Mouse (Mus musculus): ENCODE measurements around the gene Tmem178b. TPM values are rescaled to one million over a fixed set of nuclear protein-coding genes. Genes with fewer than 3 reads are reported as not detected.

Tmem178b gene
- polyA plus RNA-seq, 1 experiment from 2014 or later, result 48.9 TPM

DNA sequence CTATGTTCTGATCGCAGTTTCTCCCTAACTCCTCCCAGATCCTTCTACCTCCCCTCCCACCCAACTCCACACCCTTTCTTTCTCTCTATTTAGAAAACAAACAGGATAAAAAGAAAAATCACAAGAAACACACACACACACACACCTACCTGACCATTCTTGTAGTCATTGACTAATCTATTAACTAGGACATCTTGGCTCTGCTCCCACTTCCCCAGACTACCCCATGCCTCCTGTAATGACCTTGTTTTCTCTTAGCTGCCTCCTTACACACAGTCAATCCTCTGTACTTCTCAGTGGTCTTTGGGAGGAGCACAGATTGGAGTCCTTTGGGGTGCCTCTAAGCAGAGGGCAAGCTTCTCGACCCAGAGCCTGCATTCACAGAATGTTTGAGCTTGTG is 367.6 kb downstream of the Tmem178b start:
- Histone ChIP-seq H3K9ac (replicated peaks; ENCODE audit: low read depth, low read length) (no peak overlapping the region), H3K4me2 (ENCODE audit: low read depth, low read length) (no peak overlapping the region), H3K27ac (ENCODE audit: low read depth, low read length) (no peak overlapping the region), H3K36me3 (ENCODE audit: control insufficient read depth, insufficient read depth, low read length) (no peaks in the 10 kb centered on the region), H3K4me1 (ENCODE audit: control insufficient read depth, insufficient read depth, low read length) (no peaks in the 10 kb centered on the region), H3K9me3 (ENCODE audit: control insufficient read depth, low read length) (no peaks in the 10 kb centered on the region), H3K27me3 (ENCODE audit: control insufficient read depth, insufficient read depth, low read length) (no peaks in the 10 kb centered on the region), H3K4me3 (ENCODE audit: low read depth, low read length) (no peak overlapping the region)
- 79% methylated on average over 2 of the region's 2 CpGs for WGBS
- ATAC-seq (ENCODE audit: low read depth), result no peak

DNA sequence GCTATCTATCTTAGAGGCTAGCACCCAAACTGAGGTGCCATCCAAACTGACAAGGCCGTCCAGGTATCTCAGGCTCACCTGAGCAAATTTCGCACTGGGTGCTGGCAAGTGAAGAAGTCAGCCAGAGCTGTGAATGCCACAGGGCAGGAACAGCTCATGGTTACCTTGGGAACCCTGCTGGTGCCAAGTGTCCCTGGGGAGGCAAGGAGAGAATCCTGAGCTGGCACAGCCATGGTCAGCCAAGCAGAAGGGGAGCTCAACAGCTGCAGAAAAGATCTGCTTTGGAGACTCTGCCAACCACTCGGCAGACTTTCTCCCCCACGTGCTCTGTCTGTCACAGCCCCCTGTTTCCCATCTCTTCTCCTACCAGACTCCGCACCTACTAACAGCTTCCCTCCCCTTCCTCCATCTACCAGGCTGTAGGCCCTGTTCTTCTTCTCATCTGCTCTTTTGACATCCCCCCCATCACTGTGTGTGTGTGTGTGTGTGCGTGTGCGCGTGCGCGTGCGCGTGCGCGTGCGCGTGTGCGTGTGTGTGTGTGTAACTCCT is 374.4 kb downstream of the Tmem178b start:
- Histone ChIP-seq H3K27me3 (ENCODE audit: control insufficient read depth, insufficient read depth, low read length) (no peaks in the 10 kb centered on the region), H3K4me2 (ENCODE audit: low read depth, low read length) (no peak overlapping the region), H3K4me1 (ENCODE audit: control insufficient read depth, insufficient read depth, low read length) (no peaks in the 10 kb centered on the region), H3K9ac (replicated peaks; ENCODE audit: low read depth, low read length) (no peak overlapping the region), H3K9me3 (ENCODE audit: control insufficient read depth, low read length) (no peaks in the 10 kb centered on the region), H3K4me3 (ENCODE audit: low read depth, low read length) (no peak overlapping the region), H3K27ac (ENCODE audit: low read depth, low read length) (no peak overlapping the region), H3K36me3 (ENCODE audit: control insufficient read depth, insufficient read depth, low read length) (no peaks in the 10 kb centered on the region)
- WGBS, result 96% methylated on average over 17 of the region's 17 CpGs
- 0 out of 2 replicates have a peak, but pooled peaks have one; percentile 14 for ATAC-seq (ENCODE audit: low read depth)

DNA sequence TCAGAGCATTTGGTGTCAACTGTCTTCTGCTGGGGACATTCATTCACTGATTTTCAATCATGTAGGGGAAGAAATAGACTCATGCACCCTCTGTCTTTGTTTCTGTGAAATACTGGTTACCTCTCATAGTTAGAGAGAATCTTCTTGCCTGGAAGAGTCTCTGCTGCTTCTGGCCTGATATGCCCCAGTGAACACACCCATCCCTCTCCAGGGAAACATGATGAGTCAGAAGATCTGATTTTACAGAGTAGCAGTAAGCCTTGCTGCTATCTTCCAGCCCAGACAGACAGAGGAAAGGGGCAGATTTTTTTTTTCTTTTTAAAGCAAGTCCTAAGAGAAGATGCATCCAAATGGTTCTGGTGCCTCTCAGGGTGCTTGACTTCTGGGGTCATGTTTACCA is 376.9 kb downstream of the Tmem178b start:
- ATAC-seq (ENCODE audit: low read depth), result no peak
- Histone ChIP-seq H3K9ac (replicated peaks; ENCODE audit: low read depth, low read length) (no peak overlapping the region), H3K4me2 (ENCODE audit: low read depth, low read length) (no peak overlapping the region), H3K4me3 (ENCODE audit: low read depth, low read length) (no peak overlapping the region), H3K27me3 (ENCODE audit: control insufficient read depth, insufficient read depth, low read length) (no peaks in the 10 kb centered on the region), H3K4me1 (ENCODE audit: control insufficient read depth, insufficient read depth, low read length) (no peaks in the 10 kb centered on the region), H3K9me3 (ENCODE audit: control insufficient read depth, low read length) (no peaks in the 10 kb centered on the region), H3K36me3 (ENCODE audit: control insufficient read depth, insufficient read depth, low read length) (no peaks in the 10 kb centered on the region), H3K27ac (ENCODE audit: low read depth, low read length) (no peak overlapping the region)

DNA sequence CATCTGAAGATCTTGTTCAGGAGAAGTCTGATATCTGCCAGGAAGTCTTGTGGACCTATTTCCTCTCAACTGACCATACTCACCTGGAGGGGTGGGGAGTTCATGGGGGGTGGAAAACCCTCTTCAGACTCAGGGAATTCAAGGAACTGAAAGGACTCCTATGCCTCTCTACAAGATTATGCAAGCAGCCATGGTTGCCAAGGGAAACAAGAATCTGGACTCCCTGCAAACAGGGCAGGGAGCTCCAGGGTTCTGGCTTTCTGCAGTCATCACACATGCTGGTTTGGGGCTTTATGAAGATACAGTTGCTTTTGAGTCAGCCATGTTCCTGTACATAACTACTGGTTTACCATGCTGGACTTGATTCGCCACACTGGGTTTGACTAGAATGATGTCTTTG is 390.6 kb downstream of the Tmem178b start:
- H3K4me3 ChIP-seq (ENCODE audit: low read depth, low read length), result no peak overlapping the region
- H3K27ac ChIP-seq (ENCODE audit: low read depth, low read length), result no peak overlapping the region
- no peak overlapping the region for H3K4me2 ChIP-seq (ENCODE audit: low read depth, low read length)
- H3K9ac ChIP-seq (replicated peaks; ENCODE audit: low read depth, low read length), result no peak overlapping the region
- no peaks in the 10 kb centered on the region for H3K4me1 ChIP-seq (ENCODE audit: control insufficient read depth, insufficient read depth, low read length)
- WGBS, result 95% methylated on average over 1 of the region's 1 CpGs
- no peaks in the 10 kb centered on the region for H3K9me3 ChIP-seq (ENCODE audit: control insufficient read depth, low read length)
- no peaks in the 10 kb centered on the region for H3K36me3 ChIP-seq (ENCODE audit: control insufficient read depth, insufficient read depth, low read length)
- ATAC-seq (ENCODE audit: low read depth), result no peak
- no peaks in the 10 kb centered on the region for H3K27me3 ChIP-seq (ENCODE audit: control insufficient read depth, insufficient read depth, low read length)

DNA sequence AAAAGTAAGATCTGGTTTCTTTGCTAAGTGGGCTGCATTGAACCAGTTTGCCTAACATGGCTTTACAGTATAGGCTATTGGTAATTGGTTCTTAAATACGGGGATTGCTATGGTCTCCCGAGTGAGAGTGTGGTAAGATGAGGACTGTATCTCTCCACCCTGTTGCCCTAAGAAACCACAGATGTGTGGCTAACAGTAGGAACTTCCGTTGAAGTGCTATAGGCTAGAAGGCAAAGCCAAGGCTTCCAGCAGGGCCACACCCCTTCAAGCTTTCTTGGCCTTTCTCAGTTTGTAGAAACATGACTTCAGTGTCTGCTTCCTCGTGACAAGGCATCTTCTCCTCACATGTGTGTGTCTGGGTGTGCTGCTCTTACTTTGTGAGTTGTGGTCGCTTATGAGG is 427.6 kb downstream of the Tmem178b start:
- H3K4me1 ChIP-seq (ENCODE audit: control insufficient read depth, insufficient read depth, low read length), result no peaks in the 10 kb centered on the region
- 87% methylated on average over 5 of the region's 5 CpGs for WGBS
- no peaks in the 10 kb centered on the region for H3K27me3 ChIP-seq (ENCODE audit: control insufficient read depth, insufficient read depth, low read length)
- no peak overlapping the region for H3K4me3 ChIP-seq (ENCODE audit: low read depth, low read length)
- no peaks in the 10 kb centered on the region for H3K9me3 ChIP-seq (ENCODE audit: control insufficient read depth, low read length)
- no peaks in the 10 kb centered on the region for H3K36me3 ChIP-seq (ENCODE audit: control insufficient read depth, insufficient read depth, low read length)
- H3K9ac ChIP-seq (replicated peaks; ENCODE audit: low read depth, low read length), result no peak overlapping the region
- H3K4me2 ChIP-seq (ENCODE audit: low read depth, low read length), result no peak overlapping the region
- no peak overlapping the region for H3K27ac ChIP-seq (ENCODE audit: low read depth, low read length)
- no peak for ATAC-seq (ENCODE audit: low read depth)

DNA sequence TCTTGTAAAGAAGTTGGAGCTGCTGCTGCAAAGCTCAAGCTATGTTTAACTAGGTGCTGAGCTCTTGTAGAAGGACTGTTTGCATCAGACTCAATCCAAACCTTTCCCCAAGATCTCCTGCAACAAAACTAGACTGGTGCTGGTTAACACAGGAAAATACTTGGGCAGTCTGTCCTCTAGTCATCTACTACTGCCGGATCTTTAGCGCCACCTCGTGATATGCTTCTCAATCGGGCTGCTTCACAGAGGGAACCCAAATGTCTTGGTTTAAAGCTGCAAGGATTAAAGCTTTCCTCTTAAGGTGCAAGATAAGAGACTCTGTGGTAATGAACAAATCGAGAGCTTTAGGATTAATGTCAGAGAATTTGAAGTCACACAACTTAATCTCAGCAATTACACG is 430.3 kb downstream of the Tmem178b start:
- peak; percentile 68; the same call in 1 of the 2 replicates for ATAC-seq (ENCODE audit: low read depth)
- WGBS, result 13% methylated on average over 6 of the region's 6 CpGs

More for the DNA sequence above, 430.3 kb downstream of the Tmem178b start:
- Histone ChIP-seq H3K4me3 (ENCODE audit: low read depth, low read length) (no peak overlapping the region), H3K4me2 (ENCODE audit: low read depth, low read length) (no peak overlapping the region), H3K9ac (replicated peaks; ENCODE audit: low read depth, low read length) (no peak overlapping the region), H3K9me3 (ENCODE audit: control insufficient read depth, low read length) (no peaks in the 10 kb centered on the region), H3K36me3 (ENCODE audit: control insufficient read depth, insufficient read depth, low read length) (no peaks in the 10 kb centered on the region), H3K27ac (ENCODE audit: low read depth, low read length) (no peak overlapping the region), H3K4me1 (ENCODE audit: control insufficient read depth, insufficient read depth, low read length) (no peaks in the 10 kb centered on the region), H3K27me3 (ENCODE audit: control insufficient read depth, insufficient read depth, low read length) (no peaks in the 10 kb centered on the region)

Other genes starting within 250 kb of the Tmem178b start
- gene Braf, start 147.8 kb upstream of the Tmem178b start, polyA plus RNA-seq (2014; fragmentation: Nextera tagmentation; extraction: Ambion mirVana), result 32.8 TPM in 2 replicates
- gene Mrps33, start 62.3 kb upstream of the Tmem178b start, polyA plus RNA-seq (2014; fragmentation: Nextera tagmentation; extraction: Ambion mirVana), result 182 and 206 TPM in 2 replicates

Measured in neural tube, embryonic 14.5 days (tissue).